Mouse (Mus musculus) MEL (cell line): Measurements from ENCODE around the gene Map2k5. TPM values are rescaled to one million over a fixed set of nuclear protein-coding genes. Genes with fewer than 3 reads are reported as not detected.

ENCODE experiments used
- DNase-seq: peaks from one replicate; pipeline ENCODE4 v3.0.0; 2011; ENCODE audit warnings: low read depth, low spot score
- H3K27ac ChIP-seq: 2 replicates; pipeline ENCODE4 v1.5.1; 2012; ENCODE audit warnings: low read depth, mild to moderate bottlenecking, control low read depth, low read length, moderate library complexity; ENCODE audit not compliant: control insufficient read depth
- H3K27me3 ChIP-seq, 2 experiments: fragments of 150-350 bp in 1 of 2; sonication (generic) in 1 of 2; 2 replicates each; pipeline ENCODE4 v1.6.1; 2012; ENCODE audit warnings: low read length in 2 of 2, mild to moderate bottlenecking in 2 of 2, improper control_type of control experiment in 1 of 2, moderate library complexity in 1 of 2; ENCODE audit not compliant: insufficient read depth in 2 of 2, control insufficient read depth in 1 of 2
- H3K36me3 ChIP-seq, 2 experiments: 2 replicates each; pipeline ENCODE4 v1.6.1; 2012 to 2014; ENCODE audit warnings: low read length in 2 of 2, improper control_type of control experiment in 1 of 2, inconsistent platforms in 1 of 2, mild to moderate bottlenecking in 1 of 2; ENCODE audit not compliant: insufficient read depth in 2 of 2, control insufficient read depth in 1 of 2
- H3K4me1 ChIP-seq, 2 experiments: fragments of 150-350 bp in 1 of 2; sonication (generic) in 1 of 2; 2 replicates each; pipeline ENCODE4 v1.6.1; 2012; ENCODE audit warnings: low read length in 2 of 2, improper control_type of control experiment in 1 of 2, mild to moderate bottlenecking in 1 of 2; ENCODE audit not compliant: insufficient read depth in 2 of 2, control insufficient read depth in 1 of 2
- H3K4me3 ChIP-seq, 2 experiments: fragments of 150-350 bp in 1 of 2; sonication (generic) in 1 of 2; 2 replicates each; pipeline ENCODE4 v1.5.1; 2012; ENCODE audit warnings: low read depth in 2 of 2, low read length in 2 of 2, mild to moderate bottlenecking in 2 of 2, moderate library complexity in 2 of 2, control low read depth in 1 of 2, improper control_type of control experiment in 1 of 2; ENCODE audit not compliant: control insufficient read depth in 1 of 2, insufficient read depth in 1 of 2
- H3K79me2 ChIP-seq: 2 replicates; pipeline ENCODE4 v1.6.1; 2012; ENCODE audit warnings: mild to moderate bottlenecking, low read length, moderate library complexity; ENCODE audit not compliant: control insufficient read depth, poor library complexity, insufficient read depth
- H3K9ac ChIP-seq: 2 replicates; pipeline ENCODE4 v1.6.1; 2012; ENCODE audit warnings: low read depth, mild to moderate bottlenecking, control low read depth, low read length, moderate library complexity; ENCODE audit not compliant: control insufficient read depth, poor library complexity, severe bottlenecking
- H3K9me3 ChIP-seq: fragments of 150-350 bp; sonication (generic); replicated peaks from 2 replicates; pipeline ENCODE4 v1.6.1; 2012; ENCODE audit warnings: mild to moderate bottlenecking, low read length, improper control_type of control experiment, moderate library complexity; ENCODE audit not compliant: insufficient read depth
- CHD2 ChIP-seq: IDR thresholded peaks from 2 replicates; pipeline ENCODE4 v1.6.1; 2011; ENCODE audit warnings: low read length, improper control_type of control experiment
- GATA1 ChIP-seq: IDR thresholded peaks from 2 replicates; pipeline ENCODE4 v1.6.1; 2011; ENCODE audit warnings: low read depth, low read length, improper control_type of control experiment
- JUND ChIP-seq: IDR thresholded peaks from 2 replicates; pipeline ENCODE4 v1.6.1; 2011; ENCODE audit warnings: low read depth, mild to moderate bottlenecking, improper control_type of control experiment, low read length
- KAT2A ChIP-seq: conservative IDR thresholded peaks from 2 replicates; pipeline ENCODE4 v1.6.1; 2012; ENCODE audit warnings: low read depth, low read length, improper control_type of control experiment, inconsistent platforms
- MAFK ChIP-seq: IDR thresholded peaks from 2 replicates; pipeline ENCODE4 v1.6.1; 2011; ENCODE audit warnings: low read depth, mild to moderate bottlenecking, low read length, improper control_type of control experiment, borderline replicate concordance
- MAX ChIP-seq: IDR thresholded peaks from 2 replicates; pipeline ENCODE4 v1.6.1; 2011; ENCODE audit warnings: low read length, improper control_type of control experiment
- MXI1 ChIP-seq: IDR thresholded peaks from 2 replicates; pipeline ENCODE4 v1.6.1; 2011; ENCODE audit warnings: mild to moderate bottlenecking, low read depth, low read length, improper control_type of control experiment
- MYB ChIP-seq: IDR thresholded peaks from 2 replicates; pipeline ENCODE4 v1.6.1; 2011; ENCODE audit warnings: mild to moderate bottlenecking, low read depth, low read length, improper control_type of control experiment
- MYC ChIP-seq: IDR thresholded peaks from 2 replicates; pipeline ENCODE4 v1.6.1; 2011; ENCODE audit warnings: low read depth, mild to moderate bottlenecking, low read length, improper control_type of control experiment, moderate library complexity
- NELFE ChIP-seq: IDR thresholded peaks from 2 replicates; pipeline ENCODE4 v1.6.1; 2011; ENCODE audit warnings: low read depth, low read length, improper control_type of control experiment
- NRF1 ChIP-seq: IDR thresholded peaks from 2 replicates; pipeline ENCODE4 v1.6.1; 2014; ENCODE audit warnings: low read depth, mild to moderate bottlenecking, inconsistent platforms, low read length, improper control_type of control experiment, moderate library complexity; ENCODE audit not compliant: poor library complexity, insufficient read depth, severe bottlenecking
- POLR2AphosphoS2 ChIP-seq: IDR thresholded peaks from 2 replicates; pipeline ENCODE4 v1.6.1; 2011; ENCODE audit warnings: low read length, improper control_type of control experiment
- RAD21 ChIP-seq: IDR thresholded peaks from 2 replicates; pipeline ENCODE4 v1.6.1; 2011; ENCODE audit warnings: mild to moderate bottlenecking, low read depth, low read length, improper control_type of control experiment
- RCOR1 ChIP-seq: IDR thresholded peaks from 2 replicates; pipeline ENCODE4 v1.6.1; 2012; ENCODE audit warnings: low read depth, mild to moderate bottlenecking, inconsistent platforms, low read length, improper control_type of control experiment
- SMC3 ChIP-seq: IDR thresholded peaks from 2 replicates; pipeline ENCODE4 v1.6.1; 2011; ENCODE audit warnings: low read depth, low read length, improper control_type of control experiment
- TAL1 ChIP-seq: IDR thresholded peaks from 2 replicates; pipeline ENCODE4 v1.6.1; 2012; ENCODE audit warnings: mild to moderate bottlenecking, inconsistent platforms, low read length, moderate library complexity, mixed read lengths
- TBP ChIP-seq: IDR thresholded peaks from 2 replicates; pipeline ENCODE4 v1.8.0; 2011; ENCODE audit warnings: low read depth, low read length, improper control_type of control experiment
- TCF12 ChIP-seq: IDR thresholded peaks from 2 replicates; pipeline ENCODE4 v1.6.1; 2014; ENCODE audit warnings: low read depth, mild to moderate bottlenecking, inconsistent platforms, low read length, improper control_type of control experiment, moderate library complexity
- UBTF ChIP-seq: IDR thresholded peaks from 2 replicates; pipeline ENCODE4 v1.6.1; 2012; ENCODE audit warnings: low read depth, mild to moderate bottlenecking, inconsistent platforms, low read length, improper control_type of control experiment, moderate library complexity, borderline replicate concordance; ENCODE audit not compliant: insufficient read depth
- USF1 ChIP-seq: IDR thresholded peaks from 2 replicates; pipeline ENCODE4 v1.6.1; 2014; ENCODE audit warnings: low read depth, mild to moderate bottlenecking, inconsistent platforms, low read length, improper control_type of control experiment, moderate library complexity
- ZKSCAN1 ChIP-seq: IDR thresholded peaks from 2 replicates; pipeline ENCODE4 v1.6.1; 2012; ENCODE audit warnings: low read depth, mild to moderate bottlenecking, inconsistent platforms, low read length, improper control_type of control experiment, moderate library complexity
- polyA plus RNA-seq, 2 experiments: library from polyadenylated mRNA; stranded (reverse) in 1 of 2; unstranded in 1 of 2; fragments of >175 nt in 1 of 2; fragments of >200 nt in 1 of 2; gene quantifications; 2 replicates each; pipeline versions ENCODE4 v1.2.1 to v1.2.4; 2012; ENCODE audit warnings: low replicate concordance in 2 of 2, low read depth in 1 of 2; ENCODE audit not compliant: insufficient read length in 2 of 2, insufficient read depth in 1 of 2, missing spikeins in 1 of 2
- total RNA-seq: library from RNA; depleted of rRNA; stranded (reverse); fragments of 300-350 nt; gene quantifications from 2 replicates; pipeline ENCODE4 v1.2.3, GENCODE M21; 2012

Gene Map2k5
- total and polyA plus RNA-seq, 3 experiments, result 9.6 to 29.1 TPM; not detected in 1

GRCm38 (mm10) chr9:63315231-63315630, 62.5 kb downstream of the Map2k5 start:
- no peaks in the 10 kb centered on the region for H3K79me2 ChIP-seq
- no peak for TF ChIP-seq SMC3
- TF ChIP-seq JUND, result no peak
- no peak for TF ChIP-seq USF1
- TF ChIP-seq KAT2A, result no peak
- no peak for TF ChIP-seq MYB
- H3K9ac ChIP-seq, result no peak overlapping the region
- no peak for DNase-seq
- H3K27me3 ChIP-seq, result no peaks in the 10 kb centered on the region
- no peaks in the 10 kb centered on the region for H3K9me3 ChIP-seq
- no peak overlapping the region for H3K4me3 ChIP-seq
- H3K36me3 ChIP-seq, result no peaks in the 10 kb centered on the region
- H3K4me1 ChIP-seq, result no peaks in the 10 kb centered on the region
- no peak overlapping the region for H3K27ac ChIP-seq

GRCm38 (mm10) chr9:63314126-63314525, 63.6 kb downstream of the Map2k5 start:
- H3K27ac ChIP-seq, result no peak overlapping the region
- H3K4me3 ChIP-seq, result no peak overlapping the region
- no peaks in the 10 kb centered on the region for H3K9me3 ChIP-seq
- TF ChIP-seq TCF12 (no peak), UBTF (no peak), TBP (no peak), MXI1 (no peak), MAX (no peak), NRF1 (no peak), GATA1 (no peak), RAD21 (no peak), CHD2 (no peak), MYC (no peak), JUND (no peak), TAL1 (no peak), MYB (no peak), POLR2AphosphoS2 (no peak), USF1 (no peak), RCOR1 (no peak), ZKSCAN1 (no peak), MAFK (no peak), NELFE (no peak)
- TF ChIP-seq, all 39 proteins: peak for 0
- Histone ChIP-seq H3K36me3 (no peaks in the 10 kb centered on the region), H3K27me3 (no peaks in the 10 kb centered on the region), H3K4me1 (no peaks in the 10 kb centered on the region), H3K79me2 (no peaks in the 10 kb centered on the region), H3K9ac (no peak overlapping the region)
- no peak for DNase-seq
